ENCODE assay signal across 9 mouse cellular contexts in the genomic region with DNA sequence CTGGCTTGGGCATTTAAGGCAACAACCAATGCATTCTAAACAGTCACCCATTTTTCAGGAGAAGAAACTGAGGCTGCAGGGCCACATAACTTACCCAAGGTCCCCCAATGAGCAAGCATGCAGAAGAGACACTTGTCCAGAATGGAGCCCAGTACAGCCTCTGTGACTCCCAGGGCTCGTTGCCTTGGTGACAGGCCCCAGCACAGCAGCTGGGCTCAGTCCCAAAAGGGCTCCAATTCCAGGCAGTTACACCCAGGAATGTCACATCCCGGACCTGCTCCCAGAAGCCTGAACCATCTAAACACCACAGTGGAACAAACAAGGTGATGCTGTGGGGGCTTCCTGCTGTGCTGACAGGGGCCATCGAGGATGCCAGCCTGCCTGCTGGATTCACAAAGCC. TPM values are rescaled to one million over a fixed set of nuclear protein-coding genes. Genes with fewer than 3 reads are reported as not detected.
DNase-seq lines count a peak whose midpoint lies in the region; ATAC-seq and TF ChIP-seq lines count a peak whose summit lies in the region.
"Had no signal": no experiment of that assay in that cellular context is flagged by ENCODE, and none has a peak within 500 bp of the region (broad histone marks: within the 10 kb centered on the region; RNA-seq: fewer than 3 reads in every experiment).

No protein-coding gene starts in this region.

- H3K4me2 ChIP-seq in embryonic facial prominence, embryonic 11.5 days (ENCODE audit: low read depth, low read length) = no peak overlapping the region
- no peak overlapping the region for H3K4me2 ChIP-seq in embryonic facial prominence, embryonic 13.5 days
- no peak overlapping the region for H3K4me2 ChIP-seq in midbrain, embryonic 12.5 days (replicated peaks)

- H3K36me3 ChIP-seq in embryonic facial prominence, embryonic 11.5 days (replicated peaks; ENCODE audit: control insufficient read depth, insufficient read depth, low read depth, low read length) = no peaks in the 10 kb centered on the region
- no peaks in the 10 kb centered on the region for H3K36me3 ChIP-seq in embryonic facial prominence, embryonic 10.5 days (replicated peaks)
- H3K36me3 ChIP-seq in kidney, adult 2 months (ENCODE audit: control insufficient read depth, insufficient read depth, low read length) = no peaks in the 10 kb centered on the region
- no peaks in the 10 kb centered on the region for H3K36me3 ChIP-seq in embryonic facial prominence, embryonic 13.5 days
- H3K36me3 ChIP-seq in midbrain, embryonic 12.5 days = no peaks in the 10 kb centered on the region

- no peak for ATAC-seq in embryonic facial prominence, embryonic 11.5 days (replicated peaks; ENCODE audit: insufficient number of reproducible peaks, low FRiP score, low TSS enrichment, low read depth)
- no peak for ATAC-seq in embryonic facial prominence, embryonic 13.5 days (ENCODE audit: insufficient number of reproducible peaks, insufficient read depth, low FRiP score, low TSS enrichment, low read depth)
- ATAC-seq in midbrain, embryonic 12.5 days (ENCODE audit: low FRiP score, low read depth) = no peak

- peaks cover 13% of the 10 kb centered on the region for H3K27me3 ChIP-seq in embryonic facial prominence, embryonic 11.5 days (ENCODE audit: control insufficient read depth, insufficient read depth, low read length)
- peaks cover 75% of the 10 kb centered on the region for H3K27me3 ChIP-seq in embryonic facial prominence, embryonic 10.5 days (replicated peaks; ENCODE audit: low read depth, poor library complexity, severe bottlenecking)
- H3K27me3 ChIP-seq in kidney, adult 2 months (replicated peaks; ENCODE audit: control insufficient read depth, insufficient read depth, low read length) = no peaks in the 10 kb centered on the region
- peaks cover 73% of the 10 kb centered on the region for H3K27me3 ChIP-seq in embryonic facial prominence, embryonic 13.5 days
- H3K27me3 ChIP-seq in midbrain, embryonic 12.5 days = peaks cover 71% of the 10 kb centered on the region

- H3K9ac ChIP-seq in embryonic facial prominence, embryonic 11.5 days (replicated peaks; ENCODE audit: low read length) = no peak overlapping the region
- H3K9ac ChIP-seq in embryonic facial prominence, embryonic 13.5 days = peak overlapping the region; percentile 27; the same call in 1 of the 2 replicates
- no peak overlapping the region for H3K9ac ChIP-seq in midbrain, embryonic 12.5 days (replicated peaks)

- WGBS in embryonic facial prominence, embryonic 11.5 days = 45% methylated on average over 3 of the region's 3 CpGs
- 46% methylated on average over 3 of the region's 3 CpGs for WGBS in embryonic facial prominence, embryonic 10.5 days
- WGBS in kidney, adult 2 months = 40% methylated on average over 3 of the region's 3 CpGs
- WGBS in embryonic facial prominence, embryonic 13.5 days = 38% methylated on average over 3 of the region's 3 CpGs
- WGBS in midbrain, embryonic 12.5 days = 43% methylated on average over 3 of the region's 3 CpGs

- H3K4me3 ChIP-seq in embryonic facial prominence, embryonic 11.5 days (ENCODE audit: low read depth, low read length) = no peak overlapping the region
- H3K4me3 ChIP-seq in embryonic facial prominence, embryonic 10.5 days = no peak overlapping the region
- no peak overlapping the region for H3K4me3 ChIP-seq in kidney, adult 2 months (ENCODE audit: insufficient read depth, low read depth, low read length)
- no peak overlapping the region for H3K4me3 ChIP-seq in embryonic facial prominence, embryonic 13.5 days
- no peak overlapping the region for H3K4me3 ChIP-seq in midbrain, embryonic 12.5 days

- DNase-seq in embryonic facial prominence, embryonic 11.5 days (ENCODE audit: low spot score) = peak; percentile 10
- no peak for DNase-seq in embryonic facial prominence, embryonic 10.5 days (ENCODE audit: low spot score)
- DNase-seq in kidney, postnatal 14 days = peak; percentile 32
- DNase-seq in kidney, adult 2 months = no peak
- DNase-seq in frontal cortex, postnatal 14 days (ENCODE audit: low spot score in 2 of 2) = no peak
- DNase-seq in urinary bladder, postnatal 4 days (ENCODE audit: low spot score in 2 of 2) = no peak
- DNase-seq: liver had no signal

- H3K9me3 ChIP-seq in embryonic facial prominence, embryonic 11.5 days (replicated peaks; ENCODE audit: control insufficient read depth, low read length) = no peaks in the 10 kb centered on the region
- H3K9me3 ChIP-seq in embryonic facial prominence, embryonic 10.5 days = no peaks in the 10 kb centered on the region
- H3K9me3 ChIP-seq in embryonic facial prominence, embryonic 13.5 days = no peaks in the 10 kb centered on the region
- H3K9me3 ChIP-seq in midbrain, embryonic 12.5 days = no peaks in the 10 kb centered on the region

- TF ChIP-seq CTCF in kidney, adult 2 months (conservative IDR thresholded peaks at IDR 0.05; ENCODE audit: insufficient read depth, insufficient read length, low read depth, low read length) = no peak

- no peak for TF ChIP-seq POLR2A in kidney, adult 2 months (IDR thresholded peaks at IDR 0.05; ENCODE audit: low read depth, low read length)

- peaks cover 3% of the 10 kb centered on the region; the same call in 1 of the 2 replicates for H3K4me1 ChIP-seq in embryonic facial prominence, embryonic 11.5 days (ENCODE audit: control insufficient read depth, insufficient read depth, low read length)
- H3K4me1 ChIP-seq in embryonic facial prominence, embryonic 10.5 days = peaks cover 50% of the 10 kb centered on the region
- no peaks in the 10 kb centered on the region for H3K4me1 ChIP-seq in kidney, adult 2 months (ENCODE audit: control insufficient read depth, insufficient read depth, low read length)
- peaks cover 34% of the 10 kb centered on the region for H3K4me1 ChIP-seq in embryonic facial prominence, embryonic 13.5 days
- H3K4me1 ChIP-seq in midbrain, embryonic 12.5 days = peaks cover 58% of the 10 kb centered on the region

- no peak overlapping the region for H3K27ac ChIP-seq in embryonic facial prominence, embryonic 11.5 days (replicated peaks; ENCODE audit: low read depth, low read length)
- H3K27ac ChIP-seq in embryonic facial prominence, embryonic 10.5 days (replicated peaks) = no peak overlapping the region
- no peak overlapping the region for H3K27ac ChIP-seq in kidney, adult 2 months (ENCODE audit: insufficient read depth, low read depth, low read length)
- H3K27ac ChIP-seq in embryonic facial prominence, embryonic 13.5 days = no peak overlapping the region
- 0 out of 2 replicates have a peak overlapping the region, but pooled peaks have one; percentile 20 for H3K27ac ChIP-seq in midbrain, embryonic 12.5 days (replicated peaks)

RNA-seq across cellular contexts. Expression of gene Shisal1, which starts 6.1 kb away (rescaled TPM):
- polyA plus RNA-seq in embryonic facial prominence, embryonic 11.5 days (2014; fragmentation: Nextera tagmentation; extraction: Ambion mirVana) = 2.6 and 2.9 TPM in 2 replicates
- polyA plus RNA-seq in embryonic facial prominence, embryonic 10.5 days (2016; fragmentation: Nextera tagmentation; extraction: Ambion mirVana) = 1.9 and 2.2 TPM in 2 replicates
- polyA plus RNA-seq in kidney, adult 2 months (2012; rRNA removed) = 1.6 and 2.2 TPM in 2 replicates
- 1.3 and 2.4 TPM in 2 replicates for polyA plus RNA-seq in embryonic facial prominence, embryonic 13.5 days (2015; fragmentation: Nextera tagmentation; extraction: Ambion mirVana)
- polyA plus RNA-seq in midbrain, embryonic 12.5 days (2016; fragmentation: Nextera tagmentation; extraction: Ambion mirVana) = 10.5 and 13.2 TPM in 2 replicates

Comparison
In these comparisons a context has a peak if more than half of its experiments do, and no peak if none do; other contexts are left out.
1. DNase-seq: peak in embryonic facial prominence, embryonic 11.5 days (single experiment) and kidney, postnatal 14 days (single experiment); none in embryonic facial prominence, embryonic 10.5 days (single experiment), kidney, adult 2 months (single experiment), frontal cortex, postnatal 14 days (0 of 2) and urinary bladder, postnatal 4 days (0 of 2).